Mouse (Mus musculus) cerebellum, adult 11 months (tissue): ENCODE results near the gene Msh5.
"Not testable (repeated sequence)": the region's sequence is repeated elsewhere in the genome, so short reads cannot be mapped to it uniquely, and the experiment has no call there.

Experiments
- DNase-seq: peaks from one replicate; pipeline ENCODE4 v3.0.0; 2022

The Msh5 gene

DNA sequence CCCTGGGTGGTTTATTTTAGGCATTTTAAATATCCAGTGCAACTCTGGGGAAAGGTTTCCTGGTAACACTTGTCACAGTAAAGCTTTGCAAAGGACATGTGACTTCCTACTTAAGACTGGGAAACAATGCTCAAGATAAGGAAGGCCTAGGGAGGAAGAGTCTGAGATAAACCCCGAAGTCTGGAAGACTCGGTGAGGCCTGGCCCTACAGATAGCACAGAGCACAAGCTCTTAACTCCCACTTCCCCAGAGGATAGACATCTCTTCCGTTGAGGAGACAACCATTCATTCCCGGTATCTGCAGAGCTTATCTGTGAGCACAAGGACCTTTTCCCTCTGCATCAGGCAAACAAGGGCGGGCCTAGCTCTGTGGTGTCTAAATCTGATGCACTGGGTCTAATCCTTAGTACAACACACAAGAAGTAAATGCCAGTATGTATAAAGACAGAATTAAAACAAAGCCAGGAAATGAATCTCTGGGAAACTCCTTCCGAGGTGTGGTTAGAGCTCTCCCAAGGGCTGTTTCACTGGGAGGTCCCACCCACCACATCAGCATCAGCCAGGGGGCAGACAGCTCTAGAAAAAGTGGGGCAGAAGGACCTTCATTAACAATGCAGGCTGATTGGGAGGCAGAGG lies 24.6 kb downstream of the Msh5 start:
- no peak for DNase-seq

DNA sequence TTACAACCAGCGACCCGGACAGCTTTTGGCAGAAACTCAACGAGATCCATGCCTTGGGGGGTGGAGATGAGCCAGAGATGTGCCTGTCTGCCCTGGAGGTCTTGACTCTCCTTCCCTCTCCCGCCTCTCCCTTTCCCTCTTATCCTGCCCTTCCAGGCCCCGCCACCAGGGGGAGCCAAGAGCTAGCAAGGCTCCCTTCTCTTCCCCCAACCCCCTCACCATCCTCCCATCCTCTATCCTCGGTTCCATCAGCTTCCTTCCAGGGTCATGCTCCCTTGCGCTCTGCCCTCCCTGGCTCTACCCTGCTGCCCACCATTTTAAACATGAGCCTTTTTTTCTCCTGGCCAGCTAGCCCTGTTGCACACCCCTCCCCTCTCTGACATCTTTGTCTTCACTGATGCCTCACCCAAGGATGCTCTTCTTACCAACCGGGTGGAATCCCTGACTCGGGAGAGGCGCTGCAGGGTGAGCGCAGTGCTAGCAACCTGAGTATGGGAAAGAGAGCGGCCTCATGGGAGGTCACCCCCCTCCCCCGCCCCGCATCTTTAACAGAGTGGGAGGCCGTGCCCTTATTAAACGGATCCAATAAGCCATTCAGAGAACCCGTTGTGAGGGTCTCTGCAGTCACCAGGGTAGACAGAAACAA lies 25.3 kb downstream of the Msh5 start:
- DNase-seq = peak; percentile 86

DNA sequence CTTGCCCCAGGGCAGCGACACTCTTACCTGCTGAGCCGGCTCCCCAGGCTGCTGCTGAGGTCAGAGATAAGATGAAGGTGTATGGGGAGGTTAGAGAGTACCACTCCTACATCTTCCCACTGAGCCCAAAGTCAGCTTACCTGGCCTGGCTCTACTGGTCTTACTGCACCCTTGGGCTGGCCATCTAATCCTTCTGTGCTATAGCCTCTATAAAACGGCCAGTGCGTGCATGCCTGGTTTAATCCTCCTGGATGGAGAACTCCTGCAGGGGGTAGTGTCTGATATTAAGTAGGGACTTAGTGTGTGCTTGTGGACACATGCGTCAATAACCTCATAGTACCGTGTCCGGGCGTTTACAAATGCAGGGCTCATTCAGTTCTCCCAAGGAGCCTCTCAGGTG lies 26.0 kb downstream of the Msh5 start:
- no peak for DNase-seq

DNA sequence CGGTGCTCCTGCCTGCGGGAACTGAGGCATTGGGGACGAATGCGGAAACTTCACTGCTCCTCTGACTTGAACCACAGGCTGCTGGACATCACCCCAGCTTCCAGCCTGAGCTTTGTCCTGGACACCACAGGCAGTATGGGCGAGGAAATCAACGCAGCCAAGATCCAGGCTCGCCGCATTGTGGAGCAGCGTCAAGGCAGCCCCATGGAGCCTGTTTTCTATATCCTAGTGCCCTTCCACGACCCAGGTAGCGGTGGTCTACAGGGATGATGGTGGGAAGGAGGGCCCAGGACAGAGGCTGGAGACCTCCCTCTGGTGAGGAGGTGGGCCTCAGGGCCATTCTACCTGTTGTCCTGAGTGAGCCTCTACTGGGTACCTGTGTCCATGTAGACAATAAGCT lies 26.7 kb downstream of the Msh5 start:
- DNase-seq = no peak

DNA sequence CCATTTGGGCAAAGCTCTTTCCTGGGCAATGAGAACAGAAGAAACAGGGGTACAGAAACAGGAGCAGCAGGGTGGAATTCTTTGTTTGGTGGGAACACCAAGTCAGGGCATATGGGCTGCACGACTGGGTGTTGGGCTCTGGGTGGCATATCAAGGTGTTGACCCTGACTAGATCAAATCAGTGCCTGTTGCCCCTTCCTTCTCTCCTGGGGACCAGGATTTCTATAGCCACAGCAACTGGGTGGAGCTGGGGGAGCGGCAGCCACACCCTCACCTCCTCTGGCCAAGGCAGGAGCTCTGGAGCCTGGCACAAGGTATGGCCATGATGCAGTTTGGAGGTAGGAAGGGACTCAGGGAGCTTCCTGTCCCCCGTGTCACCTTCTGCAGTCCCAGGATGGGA lies 28.4 kb downstream of the Msh5 start:
- DNase-seq = no peak

DNA sequence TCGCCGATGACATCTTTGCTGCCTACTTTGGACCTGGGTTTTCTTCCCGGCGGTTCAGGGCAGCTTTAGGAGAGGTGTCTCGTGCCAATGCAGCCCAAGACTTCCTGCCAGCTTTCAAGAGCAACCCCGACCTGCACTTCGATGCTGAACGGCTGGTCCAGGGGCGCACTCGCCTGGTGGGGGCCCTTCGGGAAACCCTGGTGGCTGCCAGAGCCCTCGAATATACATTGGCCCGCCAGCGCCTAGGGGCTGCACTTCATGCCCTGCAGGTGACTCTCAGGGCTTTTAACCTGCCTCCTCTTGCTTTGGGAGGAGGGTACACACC lies 28.9 kb downstream of the Msh5 start:
- peak; percentile 22 for DNase-seq

DNA sequence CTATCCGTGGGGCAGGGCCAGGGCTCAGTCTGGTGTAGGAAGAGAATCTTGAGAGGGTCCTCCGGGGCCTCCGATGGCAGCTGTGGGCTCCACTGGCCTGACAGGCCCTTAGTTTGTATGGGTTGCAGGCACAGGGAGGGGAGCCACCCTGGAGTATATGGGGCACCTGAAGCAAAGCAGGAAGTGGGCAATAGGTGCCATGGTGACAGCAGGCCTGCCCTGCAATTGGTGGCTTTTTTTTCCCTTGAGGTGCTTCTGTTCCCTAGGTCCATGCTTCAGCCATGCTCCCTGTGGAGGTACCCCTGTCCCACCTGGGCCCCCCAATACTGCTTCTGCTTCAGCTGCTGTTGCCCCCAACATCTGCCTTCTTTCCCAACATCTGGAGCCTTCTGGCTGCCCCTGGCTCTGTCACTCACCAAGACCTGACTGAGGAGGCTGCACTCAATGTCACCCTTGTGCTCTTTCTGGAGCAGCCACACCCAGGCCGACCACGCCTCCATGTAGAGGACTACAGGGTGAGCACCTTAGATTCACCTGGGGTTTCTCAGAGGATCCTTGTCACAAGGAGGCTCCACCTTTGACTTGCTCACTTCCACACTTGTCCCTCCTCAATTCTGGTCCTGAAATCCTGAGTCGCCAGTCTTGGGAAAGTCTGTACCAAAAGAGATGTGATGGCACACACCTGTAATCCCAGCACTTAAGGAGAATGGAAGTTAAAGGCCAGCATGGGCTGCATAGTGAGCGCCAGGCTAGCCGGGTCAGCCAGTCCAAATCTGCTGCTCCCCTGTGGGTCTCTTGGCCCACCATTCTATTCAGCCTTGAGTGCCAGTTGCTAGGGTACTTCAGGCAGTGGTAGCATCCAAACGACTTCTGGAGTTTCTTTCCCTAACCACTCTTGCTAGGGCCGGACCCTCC lies 29.5 kb downstream of the Msh5 start:
- DNase-seq = peak; percentile 32

DNA sequence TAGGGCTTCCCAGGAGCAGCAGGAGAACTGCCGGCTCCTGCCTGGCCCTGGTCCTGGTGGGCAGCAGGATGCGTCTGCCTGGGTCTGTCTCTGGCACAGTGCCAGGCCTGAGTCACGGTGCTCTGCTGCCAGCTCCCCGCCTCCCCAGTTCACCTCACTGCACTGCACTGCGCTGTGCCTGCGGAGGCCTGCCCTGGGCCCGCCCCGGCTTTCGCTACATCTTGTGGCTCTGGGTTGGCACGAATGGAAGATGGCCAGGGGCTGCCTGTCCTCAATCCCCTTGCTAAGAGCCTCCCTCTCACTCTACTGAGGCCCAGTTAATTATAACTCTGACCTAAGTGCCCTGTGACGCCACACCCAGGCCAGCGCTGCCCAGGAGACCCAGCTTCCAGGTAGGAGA lies 30.2 kb downstream of the Msh5 start, which contains the start of gene Vwa7:
TSS of gene Vwa7 (plus strand) at position 204 of the 400 bp plus-strand sequence.
- DNase-seq = peak; percentile 80

DNA sequence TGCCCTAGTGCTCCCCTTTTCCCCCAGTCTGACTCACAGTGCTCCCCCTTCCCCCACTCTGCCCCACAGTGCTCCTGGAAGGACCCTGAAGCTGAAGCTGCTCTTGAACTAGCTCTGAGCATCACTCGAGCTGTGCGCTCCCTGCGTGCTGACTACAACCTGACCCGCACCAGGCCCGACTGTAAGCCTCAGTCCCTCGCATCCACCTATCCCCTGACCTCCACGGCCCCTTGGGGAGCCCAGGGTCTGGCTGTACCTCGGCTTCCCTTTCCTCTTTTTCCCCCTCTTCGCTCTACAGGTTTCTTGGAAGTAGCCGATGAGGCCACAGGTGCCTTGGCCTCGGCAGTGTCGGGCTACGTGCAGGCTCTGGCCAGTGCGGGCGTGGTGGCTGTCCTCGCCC lies 31.2 kb downstream of the Msh5 start:
- DNase-seq = no peak

DNA sequence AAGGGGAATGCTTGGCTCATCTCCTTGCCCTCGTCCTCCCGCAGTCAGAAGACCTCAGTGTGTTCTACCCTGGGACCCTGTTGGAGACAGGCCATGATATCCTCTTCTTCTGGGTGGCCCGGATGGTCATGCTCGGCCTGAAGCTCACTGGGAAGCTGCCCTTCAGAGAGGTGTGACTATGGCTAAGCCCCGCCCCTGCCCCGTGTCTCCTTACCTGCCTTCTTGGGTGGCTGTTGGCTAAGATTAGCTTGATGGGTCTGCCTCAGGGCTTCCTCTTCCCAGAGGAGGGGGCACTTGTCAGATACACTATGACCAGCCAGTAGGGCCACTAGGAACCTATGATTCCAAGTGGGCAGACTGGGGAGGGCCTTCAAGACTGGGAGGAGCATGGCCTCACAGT lies 33.3 kb downstream of the Msh5 start:
- no peak for DNase-seq

DNA sequence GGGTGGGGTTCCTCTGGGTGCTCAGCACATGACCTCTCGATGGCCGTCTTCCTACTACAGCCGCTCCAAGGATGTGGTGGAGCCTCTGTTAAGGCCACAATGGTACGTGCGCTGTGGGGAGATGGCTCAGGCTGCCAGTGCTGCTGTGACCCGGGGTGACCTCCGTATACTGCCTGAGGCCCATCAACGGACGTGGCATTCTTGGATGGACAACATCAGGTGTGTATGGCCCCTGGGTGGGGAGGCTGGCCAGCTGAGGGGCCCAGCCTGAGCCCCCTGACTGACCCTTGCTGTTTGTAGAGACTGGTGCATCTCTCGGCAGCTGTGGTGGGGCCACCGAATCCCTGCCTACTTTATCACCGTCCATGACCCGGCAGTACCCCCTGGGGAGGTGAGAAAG lies 34.1 kb downstream of the Msh5 start:
- DNase-seq = peak; percentile 21

DNA sequence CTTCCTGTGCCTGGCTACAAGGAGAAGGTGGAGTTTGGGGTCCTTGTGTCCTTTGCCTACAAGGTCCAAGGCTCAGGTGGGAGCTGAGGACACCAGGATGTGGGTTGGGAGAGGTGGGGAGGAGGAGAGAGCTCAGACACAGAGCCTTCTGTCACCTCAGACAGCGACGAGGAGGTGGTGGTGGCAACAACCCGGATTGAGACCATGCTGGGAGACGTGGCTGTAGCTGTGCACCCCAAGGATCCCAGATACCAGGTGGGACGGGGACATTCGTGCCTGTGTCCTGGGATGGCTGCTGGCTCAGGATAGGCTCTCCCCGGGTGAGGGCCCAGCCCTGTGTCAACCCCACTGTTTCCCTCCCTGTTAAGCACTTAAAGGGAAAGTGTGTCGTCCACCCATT lies 35.1 kb downstream of the Msh5 start:
- DNase-seq = no peak

DNA sequence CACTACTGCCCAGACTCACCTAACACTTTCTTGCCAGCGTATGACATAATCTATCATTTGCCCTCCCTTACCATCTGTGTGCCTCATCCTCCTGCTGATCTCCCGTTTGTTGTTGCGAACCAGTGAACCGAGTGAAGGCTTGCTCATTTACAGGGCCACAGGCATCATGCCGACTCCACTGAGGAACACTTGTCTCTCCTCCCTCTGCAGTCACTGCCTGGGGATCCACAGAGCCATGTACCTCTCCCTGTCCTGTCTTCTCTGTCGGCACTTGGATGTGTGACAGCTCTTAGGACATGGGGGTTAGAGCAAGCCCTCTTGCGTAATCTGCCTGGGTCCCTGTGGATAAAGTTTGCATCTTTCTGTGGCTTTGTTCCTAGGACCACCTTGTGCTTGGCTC lies 37.0 kb downstream of the Msh5 start:
- DNase-seq = peak; percentile 72

DNA sequence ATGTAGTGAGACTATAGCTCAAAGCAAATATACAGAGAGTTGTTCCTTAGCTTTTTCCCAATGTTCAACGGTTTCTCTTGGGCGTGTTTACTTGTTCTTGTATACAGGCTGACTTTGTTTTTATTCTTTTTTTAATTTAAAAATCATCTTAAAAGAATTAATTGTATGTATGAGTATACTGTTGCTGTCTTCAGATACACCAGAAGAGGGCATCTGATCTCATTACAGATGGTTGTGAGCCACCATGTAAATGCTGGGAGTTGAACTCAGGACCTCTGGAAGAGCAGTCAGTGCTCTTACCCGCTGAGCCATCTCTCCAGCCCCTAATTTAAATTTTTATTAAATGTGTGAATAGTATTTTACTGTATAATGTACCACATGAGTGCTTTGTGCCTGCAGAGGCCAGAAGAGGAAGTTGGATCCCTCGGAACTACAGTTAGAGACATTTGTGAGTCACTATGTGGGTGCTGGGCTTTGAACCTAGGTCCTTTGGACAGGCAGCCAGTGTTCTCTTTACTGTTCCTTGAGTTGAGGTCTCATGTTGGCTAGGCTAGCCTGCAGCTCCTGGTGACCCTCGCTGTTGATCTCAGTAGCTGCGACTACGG lies 39.1 kb downstream of the Msh5 start:
- DNase-seq = no peak

DNA sequence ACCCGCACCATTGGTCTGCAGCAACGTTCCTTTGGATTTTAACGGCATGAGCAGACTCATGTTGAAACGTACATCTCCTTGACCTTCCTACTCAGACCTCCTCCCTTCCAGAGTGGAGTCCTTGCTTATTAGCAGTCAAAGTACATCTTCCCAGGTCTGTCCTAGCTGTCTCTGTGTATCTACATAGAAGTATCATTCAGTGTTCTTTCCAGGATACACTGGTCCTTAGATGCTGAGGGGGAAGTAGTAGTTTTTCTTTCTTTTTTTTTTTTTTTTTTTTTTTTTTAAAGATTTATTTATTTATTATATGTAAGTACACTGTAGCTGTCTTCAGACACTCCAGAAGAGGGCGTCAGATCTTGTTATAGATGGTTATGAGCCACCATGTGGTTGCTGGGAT lies 40.6 kb downstream of the Msh5 start:
- DNase-seq = not testable (repeated sequence)

DNA sequence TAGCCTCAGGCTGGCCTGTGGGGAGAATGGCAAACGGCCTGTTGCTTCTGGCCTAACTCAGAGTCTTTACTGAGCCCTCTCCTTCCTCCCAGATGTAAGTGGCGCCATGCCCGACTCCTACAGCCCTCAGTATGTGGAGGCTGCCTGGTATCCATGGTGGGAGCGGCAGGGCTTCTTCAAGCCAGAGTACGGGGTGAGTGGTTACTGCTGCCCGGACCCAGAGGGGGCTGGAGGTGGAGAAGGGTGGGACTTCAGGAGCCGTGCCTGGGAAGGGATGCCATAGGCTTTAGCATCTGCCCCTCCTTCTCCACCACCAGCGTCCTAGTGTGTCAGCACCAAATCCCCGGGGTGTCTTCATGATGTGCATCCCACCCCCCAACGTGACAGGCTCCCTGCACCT lies 41.4 kb downstream of the Msh5 start:
- DNase-seq = no peak

DNA sequence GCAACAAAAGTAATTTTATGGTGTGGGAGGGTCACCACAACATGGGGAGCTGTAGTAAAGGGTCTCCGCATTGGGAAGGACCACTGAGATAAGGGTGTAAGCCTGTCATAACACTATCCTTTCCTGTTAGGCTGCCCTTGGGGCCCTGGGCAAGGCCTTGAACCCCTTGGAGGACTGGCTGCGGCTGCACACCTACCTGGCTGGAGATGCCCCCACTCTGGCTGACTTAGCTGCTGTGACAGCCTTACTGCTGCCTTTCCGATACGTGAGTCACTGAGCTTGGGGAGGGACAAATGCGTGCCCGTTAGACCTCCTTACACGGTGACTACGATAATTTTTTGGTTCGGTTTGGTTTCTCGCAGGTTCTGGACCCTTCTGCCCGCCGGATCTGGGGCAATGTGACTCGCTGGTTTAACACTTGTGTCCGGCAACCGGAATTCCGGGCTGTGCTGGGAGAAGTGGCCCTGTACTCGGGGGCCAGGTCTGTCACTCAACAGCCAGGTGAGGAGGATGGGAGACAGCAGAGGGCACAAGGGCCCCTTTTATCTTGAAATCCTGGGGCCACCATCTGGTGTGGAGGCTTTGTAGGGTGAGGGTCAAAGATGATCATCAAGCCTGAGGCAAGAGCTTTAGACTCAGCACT lies 42.3 kb downstream of the Msh5 start:
- DNase-seq = no peak

DNA sequence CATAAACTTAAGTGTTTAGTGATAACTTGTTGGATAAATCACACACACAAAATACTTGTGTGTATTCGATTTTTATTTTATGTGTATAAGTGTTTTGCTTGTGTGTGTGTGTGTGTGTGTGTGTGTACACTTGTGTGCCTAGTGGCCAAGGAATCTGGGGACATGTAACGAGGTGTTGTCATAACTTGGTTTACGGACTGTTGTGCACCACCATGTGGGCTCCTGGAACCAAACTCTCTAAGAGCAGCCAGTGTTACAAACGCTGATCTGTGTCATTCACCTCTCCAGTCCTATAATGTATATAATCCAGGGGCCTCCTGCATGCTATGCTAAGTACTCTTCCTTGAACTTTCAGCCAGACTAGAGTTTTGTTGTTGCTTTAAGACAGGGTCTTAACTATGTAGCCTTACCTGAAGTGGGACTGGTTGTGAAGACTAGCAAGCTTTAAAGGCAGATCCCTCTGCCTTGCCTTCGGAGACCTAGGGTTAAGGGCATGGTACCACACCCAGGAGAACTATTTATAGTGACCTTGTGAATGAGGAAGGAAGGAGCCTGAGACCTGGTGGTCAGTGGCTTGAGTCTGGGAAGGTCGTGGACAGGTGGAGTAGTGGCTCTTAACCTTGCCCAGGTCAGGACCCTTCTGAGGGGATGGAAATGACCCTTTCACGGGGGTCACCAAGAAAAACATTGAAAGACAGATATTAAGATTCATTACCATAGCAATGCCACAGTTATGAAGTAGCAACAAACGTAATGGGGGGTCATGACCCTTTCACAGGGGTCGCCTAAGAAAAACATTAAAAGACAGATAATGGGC lies 43.3 kb downstream of the Msh5 start:
- DNase-seq = no peak

DNA sequence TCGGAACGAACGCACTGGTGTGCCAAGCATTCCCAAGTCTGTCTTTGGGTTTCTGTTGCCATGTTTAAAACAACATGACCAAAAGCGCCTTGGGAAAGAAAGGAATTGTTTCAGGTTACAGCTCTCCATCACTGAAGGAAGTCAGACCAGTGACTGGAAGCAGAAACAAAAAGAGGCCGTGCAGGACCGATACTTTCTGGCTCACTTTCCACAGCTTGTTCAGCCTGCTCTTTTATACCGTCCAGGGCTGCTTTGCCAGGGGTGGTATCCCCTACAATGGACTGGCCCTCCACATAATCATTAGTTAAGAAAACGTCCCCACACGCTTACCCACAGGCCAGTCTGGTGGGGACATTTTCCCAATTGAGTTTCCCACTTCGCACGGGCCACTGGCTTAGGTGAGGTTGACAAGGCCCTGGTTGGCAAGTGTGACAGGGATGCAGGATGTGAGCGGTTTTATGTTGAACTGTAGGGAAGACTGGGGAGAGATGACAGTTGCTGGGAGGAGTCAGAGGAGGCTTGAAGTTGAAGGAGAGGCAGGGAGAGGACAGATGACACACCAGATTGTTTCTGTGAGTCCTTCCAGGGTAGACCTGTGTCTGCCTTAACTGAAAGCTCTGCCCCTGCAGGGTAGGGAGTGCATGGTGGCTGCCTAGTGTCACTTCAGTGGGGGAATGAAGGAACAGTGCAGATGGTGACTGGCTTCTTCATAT lies 44.2 kb downstream of the Msh5 start:
- no peak for DNase-seq

DNA sequence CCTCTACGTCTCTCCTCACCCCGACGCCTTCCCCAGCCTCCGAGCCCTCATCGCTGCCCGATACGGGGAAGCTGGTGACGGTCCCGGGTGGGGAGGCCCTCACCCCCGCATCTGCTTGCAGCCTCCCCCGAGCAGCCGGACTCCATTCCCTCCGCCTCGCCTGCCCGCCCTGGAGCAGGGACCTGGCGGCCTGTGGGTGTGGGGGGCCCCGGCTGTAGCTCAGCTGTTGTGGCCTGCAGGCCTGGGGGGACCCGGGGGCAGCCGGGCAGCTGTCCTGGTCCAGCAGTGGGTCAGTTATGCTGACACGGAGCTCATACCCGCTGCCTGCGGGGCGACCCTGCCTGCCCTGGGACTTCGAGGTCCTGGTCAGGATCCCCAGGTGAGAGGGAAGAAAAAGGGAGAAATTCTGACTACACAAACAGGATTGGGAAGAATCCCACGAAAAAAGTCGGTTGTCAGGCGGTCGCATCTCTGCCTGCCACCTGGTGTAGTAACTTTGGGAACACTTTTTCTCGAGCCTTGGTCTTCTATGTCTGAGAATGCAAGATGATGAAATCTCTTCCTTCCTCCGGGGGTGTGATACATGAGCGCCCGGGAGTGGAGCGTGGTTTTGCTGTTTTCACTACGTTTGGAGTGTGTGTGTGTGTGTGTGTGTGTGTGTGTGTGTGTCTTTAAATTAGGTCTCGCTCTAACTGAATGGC lies 44.9 kb downstream of the Msh5 start:
- DNase-seq = no peak
